17 mouse cellular contexts compared by ENCODE assay signal in the genomic region with DNA sequence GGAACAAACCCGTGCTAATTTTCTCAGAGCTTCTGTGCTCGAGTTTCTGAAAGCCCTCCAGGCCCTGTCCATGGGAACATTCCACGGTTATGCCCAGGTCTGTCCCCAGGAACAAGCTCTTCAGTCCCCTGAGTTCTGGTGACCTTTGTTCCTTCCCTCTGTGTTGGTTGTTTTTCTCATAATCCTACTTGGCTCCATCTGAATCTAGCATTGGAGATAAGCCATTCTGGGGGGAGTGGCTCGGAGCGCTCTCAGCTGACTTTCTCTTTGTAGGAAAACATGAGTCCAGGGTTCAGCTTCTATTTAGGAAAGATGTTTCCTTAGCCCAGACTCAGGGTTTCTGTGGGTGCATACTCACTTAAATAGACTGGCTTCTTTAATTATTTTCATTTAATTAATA. TPM values are rescaled to one million over a fixed set of nuclear protein-coding genes. Genes with fewer than 3 reads are reported as not detected.
DNase-seq lines count a peak whose midpoint lies in the region; ATAC-seq and TF ChIP-seq lines count a peak whose summit lies in the region.
"Had no signal": no experiment of that assay in that cellular context is flagged by ENCODE, and none has a peak within 500 bp of the region (broad histone marks: within the 10 kb centered on the region; RNA-seq: fewer than 3 reads in every experiment).

No protein-coding gene starts in this region.

- H3K4me1 ChIP-seq in kidney, adult 2 months (ENCODE audit: control insufficient read depth, insufficient read depth, low read length) = no peaks in the 10 kb centered on the region
- 0 out of 2 replicates have a peak, but pooled peaks cover 3% of the 10 kb centered on the region for H3K4me1 ChIP-seq in intestine, embryonic 15.5 days (replicated peaks)
- H3K4me1 ChIP-seq in stomach, embryonic 15.5 days = no peaks in the 10 kb centered on the region
- no peaks in the 10 kb centered on the region for H3K4me1 ChIP-seq in forebrain, postnatal 0 days (ENCODE audit: insufficient read depth)
- no peaks in the 10 kb centered on the region for H3K4me1 ChIP-seq in hindbrain, postnatal 0 days (ENCODE audit: insufficient read depth, low read length)
- H3K4me1 ChIP-seq: hindbrain, embryonic 12.5 days; limb, embryonic 15.5 days; neural tube, embryonic 13.5 days had no signal

- WGBS in kidney, adult 2 months = 55% methylated on average over 5 of the region's 5 CpGs
- 73% methylated on average over 5 of the region's 5 CpGs for WGBS in intestine, embryonic 15.5 days
- 83% methylated on average over 5 of the region's 5 CpGs for WGBS in stomach, embryonic 15.5 days
- WGBS in forebrain, postnatal 0 days = 86% methylated on average over 5 of the region's 5 CpGs
- 79% methylated on average over 5 of the region's 5 CpGs for WGBS in hindbrain, postnatal 0 days

- no peak for TF ChIP-seq POLR2A in kidney, adult 2 months (IDR thresholded peaks at IDR 0.05; ENCODE audit: low read depth, low read length)

- no peak overlapping the region for H3K4me3 ChIP-seq in kidney, adult 2 months (ENCODE audit: insufficient read depth, low read depth, low read length)
- H3K4me3 ChIP-seq in intestine, embryonic 15.5 days (replicated peaks) = no peak overlapping the region
- no peak overlapping the region for H3K4me3 ChIP-seq in stomach, embryonic 15.5 days (replicated peaks)
- no peak overlapping the region for H3K4me3 ChIP-seq in forebrain, postnatal 0 days (ENCODE audit: low read depth, low read length)
- H3K4me3 ChIP-seq in hindbrain, postnatal 0 days (ENCODE audit: low read length) = no peak overlapping the region
- H3K4me3 ChIP-seq: hindbrain, embryonic 12.5 days; layer of hippocampus, adult 2 months; limb, embryonic 15.5 days; neural tube, embryonic 13.5 days had no signal

- H3K4me2 ChIP-seq in intestine, embryonic 15.5 days (replicated peaks) = no peak overlapping the region
- H3K4me2 ChIP-seq in stomach, embryonic 15.5 days = no peak overlapping the region
- H3K4me2 ChIP-seq in forebrain, postnatal 0 days (ENCODE audit: low read depth) = no peak overlapping the region
- no peak overlapping the region for H3K4me2 ChIP-seq in hindbrain, postnatal 0 days (ENCODE audit: low read depth, low read length)
- H3K4me2 ChIP-seq: hindbrain, embryonic 12.5 days; limb, embryonic 15.5 days; neural tube, embryonic 13.5 days had no signal

- ATAC-seq in intestine, embryonic 15.5 days = peak; percentile 86
- ATAC-seq in stomach, embryonic 15.5 days (ENCODE audit: insufficient read depth, low FRiP score, low read depth) = peak; percentile 35; the same call in 1 of the 2 replicates
- no peak for ATAC-seq in forebrain, postnatal 0 days
- ATAC-seq in hindbrain, postnatal 0 days = no peak
- ATAC-seq: midbrain, embryonic 16.5 days had no signal

- no peaks in the 10 kb centered on the region for H3K27me3 ChIP-seq in kidney, adult 2 months (replicated peaks; ENCODE audit: control insufficient read depth, insufficient read depth, low read length)
- no peaks in the 10 kb centered on the region for H3K27me3 ChIP-seq in intestine, embryonic 15.5 days (replicated peaks)
- no peaks in the 10 kb centered on the region for H3K27me3 ChIP-seq in stomach, embryonic 15.5 days (replicated peaks)
- H3K27me3 ChIP-seq in forebrain, postnatal 0 days (ENCODE audit: insufficient read depth, low read length) = no peaks in the 10 kb centered on the region
- H3K27me3 ChIP-seq in hindbrain, postnatal 0 days (ENCODE audit: insufficient read depth, low read length) = no peaks in the 10 kb centered on the region
- H3K27me3 ChIP-seq: hindbrain, embryonic 12.5 days; limb, embryonic 15.5 days; neural tube, embryonic 13.5 days had no signal

- no peak overlapping the region for H3K27ac ChIP-seq in kidney, adult 2 months (ENCODE audit: insufficient read depth, low read depth, low read length)
- 0 out of 2 replicates have a peak overlapping the region, but pooled peaks have one; percentile 45 for H3K27ac ChIP-seq in intestine, embryonic 15.5 days
- no peak overlapping the region for H3K27ac ChIP-seq in stomach, embryonic 15.5 days
- H3K27ac ChIP-seq in forebrain, postnatal 0 days (ENCODE audit: low read depth, low read length) = no peak overlapping the region
- H3K27ac ChIP-seq in hindbrain, postnatal 0 days = no peak overlapping the region
- H3K27ac ChIP-seq: hindbrain, embryonic 12.5 days; layer of hippocampus, adult 2 months; limb, embryonic 15.5 days; macrophage; neural tube, embryonic 13.5 days had no signal

- H3K9ac ChIP-seq in intestine, embryonic 15.5 days = no peak overlapping the region
- no peak overlapping the region for H3K9ac ChIP-seq in stomach, embryonic 15.5 days
- no peak overlapping the region for H3K9ac ChIP-seq in forebrain, postnatal 0 days
- no peak overlapping the region for H3K9ac ChIP-seq in hindbrain, postnatal 0 days (replicated peaks; ENCODE audit: low read length)
- H3K9ac ChIP-seq: hindbrain, embryonic 12.5 days; limb, embryonic 15.5 days; neural tube, embryonic 13.5 days had no signal

- no peak for TF ChIP-seq CTCF in kidney, adult 2 months (conservative IDR thresholded peaks at IDR 0.05; ENCODE audit: insufficient read depth, insufficient read length, low read depth, low read length)
- no peak for TF ChIP-seq CTCF in forebrain, postnatal 0 days (IDR thresholded peaks at IDR 0.05; ENCODE audit: low read depth)
- no peak for TF ChIP-seq CTCF in hindbrain, postnatal 0 days (IDR thresholded peaks at IDR 0.05; ENCODE audit: low read depth)

- DNase-seq in gastrocnemius, adult 18-20 months (ENCODE audit: low spot score) = peak; percentile 36
- DNase-seq in gastrocnemius, postnatal 4 days (ENCODE audit: low spot score in 2 of 2) = no peak
- DNase-seq in kidney, adult 2 months = peak; percentile 65
- no peak for DNase-seq in kidney, postnatal 4 days
- DNase-seq in forebrain, postnatal 0 days = no peak
- DNase-seq in hindbrain, postnatal 0 days (ENCODE audit: low spot score) = no peak
- DNase-seq: cerebellum, adult 2 months; embryo, embryonic 11 days; thymus, adult 2 months had no signal

- no peaks in the 10 kb centered on the region for H3K36me3 ChIP-seq in kidney, adult 2 months (ENCODE audit: control insufficient read depth, insufficient read depth, low read length)
- no peaks in the 10 kb centered on the region for H3K36me3 ChIP-seq in intestine, embryonic 15.5 days
- no peaks in the 10 kb centered on the region for H3K36me3 ChIP-seq in stomach, embryonic 15.5 days
- no peaks in the 10 kb centered on the region for H3K36me3 ChIP-seq in forebrain, postnatal 0 days (ENCODE audit: insufficient read depth)
- no peaks in the 10 kb centered on the region for H3K36me3 ChIP-seq in hindbrain, postnatal 0 days (ENCODE audit: insufficient read depth, low read length)
- H3K36me3 ChIP-seq: hindbrain, embryonic 12.5 days; limb, embryonic 15.5 days; neural tube, embryonic 13.5 days had no signal

- no peaks in the 10 kb centered on the region for H3K9me3 ChIP-seq in intestine, embryonic 15.5 days
- H3K9me3 ChIP-seq in stomach, embryonic 15.5 days = no peaks in the 10 kb centered on the region
- H3K9me3 ChIP-seq in forebrain, postnatal 0 days (ENCODE audit: low read length) = no peaks in the 10 kb centered on the region
- no peaks in the 10 kb centered on the region for H3K9me3 ChIP-seq in hindbrain, postnatal 0 days (ENCODE audit: low read length)
- H3K9me3 ChIP-seq: hindbrain, embryonic 12.5 days; limb, embryonic 15.5 days; neural tube, embryonic 13.5 days had no signal

RNA-seq across cellular contexts. Expression of gene Pde3a, which starts 58.7 kb away (rescaled TPM):
- 1 to 10 TPM; 2.4 to 2.6 TPM for total RNA-seq in gastrocnemius, adult 18-20 months (2021)
- total RNA-seq in gastrocnemius, postnatal 4 days (2021) = 10 to 100 TPM; 11.9 to 13.3 TPM
- 4.1 and 4.2 TPM in 2 replicates for polyA plus RNA-seq in kidney, adult 2 months (2012; rRNA removed)
- 19.5 and 20.8 TPM in 2 replicates for polyA plus RNA-seq in intestine, embryonic 15.5 days (2015; fragmentation: Nextera tagmentation; extraction: Ambion mirVana)
- polyA plus RNA-seq in stomach, embryonic 15.5 days (2015; fragmentation: Nextera tagmentation; extraction: Ambion mirVana) = 10.6 and 12.8 TPM in 2 replicates
- total RNA-seq in forebrain, postnatal 0 days (2014; rRNA removed) = 4.7 and 4.9 TPM in 2 replicates
- 0.44 and 1.2 TPM in 2 replicates for polyA plus RNA-seq in forebrain, postnatal 0 days (2015; fragmentation: Nextera tagmentation; extraction: Ambion mirVana)
- 12.5 and 15.0 TPM in 2 replicates for total RNA-seq in hindbrain, postnatal 0 days (2014; rRNA removed)
- 1.9 and 2.1 TPM in 2 replicates for polyA plus RNA-seq in hindbrain, postnatal 0 days (2015; fragmentation: Nextera tagmentation; extraction: Ambion mirVana)

Comparison
In these comparisons a context has a peak if more than half of its experiments do, and no peak if none do; other contexts are left out.
1. DNase-seq: peak in gastrocnemius, adult 18-20 months (single experiment) and kidney, adult 2 months (single experiment); none in gastrocnemius, postnatal 4 days (0 of 2), kidney, postnatal 4 days (0 of 2), forebrain, postnatal 0 days (single experiment) and hindbrain, postnatal 0 days (single experiment).
2. ATAC-seq: peak in intestine, embryonic 15.5 days (single experiment) and stomach, embryonic 15.5 days (single experiment); none in forebrain, postnatal 0 days (single experiment) and hindbrain, postnatal 0 days (single experiment).